In genomic region chr3:138774607-138774943, GRCm38 (mm10) we compare ENCODE assay signal across 28 mouse cellular contexts. TPM values are rescaled to one million over a fixed set of nuclear protein-coding genes. Genes with fewer than 3 reads are reported as not detected.
A peak's percentile ranks its signal among the peaks of the same experiment; 100 is the strongest.
DNase-seq lines count a peak whose midpoint lies in the region; ATAC-seq and TF ChIP-seq lines count a peak whose summit lies in the region.
"Had no signal": no experiment of that assay in that cellular context is flagged by ENCODE, and none has a peak within 500 bp of the region (broad histone marks: within the 10 kb centered on the region; RNA-seq: fewer than 3 reads in every experiment).

No protein-coding gene starts in this region.

- H3K9ac ChIP-seq in intestine, embryonic 14.5 days (ENCODE audit: low read length) = no peak overlapping the region
- H3K9ac ChIP-seq in intestine, postnatal 0 days (ENCODE audit: low read depth, low read length) = no peak overlapping the region
- no peak overlapping the region for H3K9ac ChIP-seq in embryonic facial prominence, embryonic 14.5 days (ENCODE audit: low read depth, low read length)
- no peak overlapping the region for H3K9ac ChIP-seq in intestine, embryonic 16.5 days (ENCODE audit: low read depth, low read length)
- no peak overlapping the region for H3K9ac ChIP-seq in stomach, embryonic 14.5 days (replicated peaks; ENCODE audit: low read depth, low read length)
- H3K9ac ChIP-seq: liver, embryonic 15.5 days; lung, embryonic 14.5 days; midbrain, embryonic 15.5 days had no signal

- peaks cover 22% of the 10 kb centered on the region for H3K4me1 ChIP-seq in intestine, embryonic 14.5 days (replicated peaks; ENCODE audit: control insufficient read depth, insufficient read depth, low read length)
- no peaks in the 10 kb centered on the region for H3K4me1 ChIP-seq in intestine, postnatal 0 days (replicated peaks; ENCODE audit: control insufficient read depth, insufficient read depth, low read length)
- peaks cover 19% of the 10 kb centered on the region for H3K4me1 ChIP-seq in embryonic facial prominence, embryonic 14.5 days (ENCODE audit: control insufficient read depth, insufficient read depth, low read length)
- H3K4me1 ChIP-seq in intestine, embryonic 16.5 days (ENCODE audit: control insufficient read depth, insufficient read depth, low read length) = peaks cover 8% of the 10 kb centered on the region; the same call in 1 of the 2 replicates
- peaks cover 22% of the 10 kb centered on the region for H3K4me1 ChIP-seq in stomach, embryonic 14.5 days (ENCODE audit: control insufficient read depth, insufficient read depth, low read length)

- 36% methylated on average over 4 of the region's 4 CpGs for WGBS in intestine, embryonic 14.5 days
- 64% methylated on average over 4 of the region's 4 CpGs for WGBS in intestine, postnatal 0 days
- WGBS in embryonic facial prominence, embryonic 14.5 days = 43% methylated on average over 4 of the region's 4 CpGs
- 49% methylated on average over 4 of the region's 4 CpGs for WGBS in intestine, embryonic 16.5 days
- 35% methylated on average over 4 of the region's 4 CpGs for WGBS in stomach, embryonic 14.5 days

- H3K4me3 ChIP-seq in intestine, embryonic 14.5 days (ENCODE audit: low read depth, low read length) = no peak overlapping the region
- H3K4me3 ChIP-seq in intestine, postnatal 0 days (ENCODE audit: low read depth, low read length) = no peak overlapping the region
- no peak overlapping the region for H3K4me3 ChIP-seq in embryonic facial prominence, embryonic 14.5 days (ENCODE audit: low read depth, low read length)
- H3K4me3 ChIP-seq in intestine, embryonic 16.5 days (ENCODE audit: low read length) = no peak overlapping the region
- no peak overlapping the region for H3K4me3 ChIP-seq in stomach, embryonic 14.5 days (ENCODE audit: low read depth, low read length)
- H3K4me3 ChIP-seq: erythroblast, embryonic 14.5 days; liver, embryonic 15.5 days; midbrain, embryonic 10.5 days; midbrain, embryonic 15.5 days had no signal

- no peak for DNase-seq in intestine, embryonic 14.5 days (ENCODE audit: low spot score)
- peak; percentile 81 for DNase-seq in embryonic facial prominence, embryonic 14.5 days (ENCODE audit: low spot score)
- DNase-seq in left cerebral cortex, postnatal 25 days (ENCODE audit: low spot score in 2 of 2) = no peak
- no peak for DNase-seq in T-cell, adult 2 months (ENCODE audit: low spot score)
- DNase-seq: adrenal gland, postnatal 36 days; cerebellum, adult 18-20 months; cerebellum, postnatal 14 days; gastrocnemius, postnatal 10 days; heart, postnatal 14 days; kidney, adult 8-10 months; kidney, postnatal 4 days; liver; lung, embryonic 14.5 days; lung, postnatal 14 days; retina, postnatal 1 day; right cerebral cortex, postnatal 25 days; thymus, postnatal 4 days had no signal

- H3K9me3 ChIP-seq in intestine, embryonic 14.5 days (ENCODE audit: control insufficient read depth, low read length) = no peaks in the 10 kb centered on the region
- H3K9me3 ChIP-seq in intestine, postnatal 0 days (ENCODE audit: control insufficient read depth) = no peaks in the 10 kb centered on the region
- H3K9me3 ChIP-seq in embryonic facial prominence, embryonic 14.5 days (ENCODE audit: control insufficient read depth, low read length) = no peaks in the 10 kb centered on the region
- H3K9me3 ChIP-seq in intestine, embryonic 16.5 days (ENCODE audit: control insufficient read depth, low read length) = no peaks in the 10 kb centered on the region
- no peaks in the 10 kb centered on the region for H3K9me3 ChIP-seq in stomach, embryonic 14.5 days (ENCODE audit: control insufficient read depth, low read depth, low read length)
- H3K9me3 ChIP-seq: liver, embryonic 15.5 days; midbrain, embryonic 10.5 days; midbrain, embryonic 15.5 days had no signal

- no peak for ATAC-seq in intestine, embryonic 14.5 days (replicated peaks; ENCODE audit: low FRiP score, low TSS enrichment, low read depth)
- ATAC-seq in intestine, postnatal 0 days = no peak
- peak; percentile 58 for ATAC-seq in embryonic facial prominence, embryonic 14.5 days (ENCODE audit: low read depth)
- ATAC-seq in intestine, embryonic 16.5 days = peak; percentile 31; the same call in 1 of the 2 replicates
- ATAC-seq in stomach, embryonic 14.5 days (ENCODE audit: insufficient number of reproducible peaks, insufficient read depth, low FRiP score, low read depth) = peak; percentile 40; the same call in 1 of the 2 replicates
- ATAC-seq in megakaryocyte-erythroid progenitor cell, adult 5-6 weeks (replicated peaks; ENCODE audit: low FRiP score, low TSS enrichment, poor library complexity, severe bottlenecking) = no peak
- ATAC-seq: forebrain, embryonic 16.5 days; hindbrain, embryonic 16.5 days; midbrain, embryonic 15.5 days had no signal

- intact Hi-C loops in left cerebral cortex, postnatal 25 days (cut with DNase I) = no loop called here

- no peak for TF ChIP-seq CTCF in intestine, postnatal 0 days (IDR thresholded peaks at IDR 0.05; ENCODE audit: low read depth)

- no peaks in the 10 kb centered on the region for H3K36me3 ChIP-seq in intestine, embryonic 14.5 days (ENCODE audit: control insufficient read depth, insufficient read depth, low read length)
- H3K36me3 ChIP-seq in intestine, postnatal 0 days (ENCODE audit: control insufficient read depth, insufficient read depth) = no peaks in the 10 kb centered on the region
- H3K36me3 ChIP-seq in embryonic facial prominence, embryonic 14.5 days (ENCODE audit: control insufficient read depth, insufficient read depth, low read length) = no peaks in the 10 kb centered on the region
- H3K36me3 ChIP-seq in intestine, embryonic 16.5 days (ENCODE audit: control insufficient read depth, insufficient read depth, low read length) = no peaks in the 10 kb centered on the region
- no peaks in the 10 kb centered on the region for H3K36me3 ChIP-seq in stomach, embryonic 14.5 days (ENCODE audit: control insufficient read depth, insufficient read depth, low read length)
- H3K36me3 ChIP-seq: liver, embryonic 15.5 days; midbrain, embryonic 10.5 days; midbrain, embryonic 15.5 days had no signal

- peak overlapping the region; percentile 13; the same call in 1 of the 2 replicates for H3K4me2 ChIP-seq in intestine, embryonic 14.5 days (ENCODE audit: low read length)
- no peak overlapping the region for H3K4me2 ChIP-seq in intestine, postnatal 0 days (replicated peaks; ENCODE audit: low read depth)
- H3K4me2 ChIP-seq in embryonic facial prominence, embryonic 14.5 days (ENCODE audit: low read depth, low read length) = no peak overlapping the region
- H3K4me2 ChIP-seq in intestine, embryonic 16.5 days (ENCODE audit: low read depth, low read length) = no peak overlapping the region
- no peak overlapping the region for H3K4me2 ChIP-seq in stomach, embryonic 14.5 days (replicated peaks; ENCODE audit: low read depth, low read length)
- H3K4me2 ChIP-seq: liver, embryonic 15.5 days; lung, embryonic 14.5 days; midbrain, embryonic 15.5 days had no signal

- H3K27ac ChIP-seq in intestine, embryonic 14.5 days (ENCODE audit: low read depth) = peak overlapping the region; percentile 36; the same call in 1 of the 2 replicates
- no peak overlapping the region for H3K27ac ChIP-seq in intestine, postnatal 0 days (ENCODE audit: low read depth, low read length)
- no peak overlapping the region; the same call in 1 of the 2 replicates for H3K27ac ChIP-seq in embryonic facial prominence, embryonic 14.5 days (replicated peaks; ENCODE audit: low read depth, low read length)
- H3K27ac ChIP-seq in intestine, embryonic 16.5 days (ENCODE audit: low read length) = peak overlapping the region; percentile 47
- H3K27ac ChIP-seq in stomach, embryonic 14.5 days (ENCODE audit: low read length) = peak overlapping the region; percentile 81; the same call in 1 of the 2 replicates
- H3K27ac ChIP-seq: kidney, postnatal 0 days; liver, embryonic 15.5 days; midbrain, embryonic 10.5 days; midbrain, embryonic 15.5 days had no signal

- no peaks in the 10 kb centered on the region for H3K27me3 ChIP-seq in intestine, embryonic 14.5 days (replicated peaks; ENCODE audit: control insufficient read depth, insufficient read depth, low read length)
- no peaks in the 10 kb centered on the region for H3K27me3 ChIP-seq in intestine, postnatal 0 days (replicated peaks; ENCODE audit: control insufficient read depth, insufficient read depth, low read length)
- no peaks in the 10 kb centered on the region for H3K27me3 ChIP-seq in embryonic facial prominence, embryonic 14.5 days (replicated peaks; ENCODE audit: control insufficient read depth, insufficient read depth, low read length)
- H3K27me3 ChIP-seq in intestine, embryonic 16.5 days (replicated peaks; ENCODE audit: control insufficient read depth, insufficient read depth, low read length) = no peaks in the 10 kb centered on the region
- H3K27me3 ChIP-seq in stomach, embryonic 14.5 days (ENCODE audit: control insufficient read depth, insufficient read depth, low read length) = no peaks in the 10 kb centered on the region
- H3K27me3 ChIP-seq: liver, embryonic 15.5 days; midbrain, embryonic 15.5 days had no signal

RNA-seq across cellular contexts. Expression of gene Tspan5, which starts 32.6 kb away (rescaled TPM):
- polyA plus RNA-seq in intestine, embryonic 14.5 days (2014; fragmentation: Nextera tagmentation; extraction: Ambion mirVana) = 20.9 and 24.2 TPM in 2 replicates
- 6.4 and 7.4 TPM in 2 replicates for polyA plus RNA-seq in intestine, postnatal 0 days (2015; fragmentation: Nextera tagmentation; extraction: Ambion mirVana)
- 38.7 and 40.6 TPM in 2 replicates for polyA plus RNA-seq in embryonic facial prominence, embryonic 14.5 days (2014; fragmentation: Nextera tagmentation; extraction: Ambion mirVana)
- 11.5 and 12.4 TPM in 2 replicates for polyA plus RNA-seq in intestine, embryonic 16.5 days (2015; fragmentation: Nextera tagmentation; extraction: Ambion mirVana)
- 34.3 and 44.7 TPM in 2 replicates for polyA plus RNA-seq in stomach, embryonic 14.5 days (2014; fragmentation: Nextera tagmentation; extraction: Ambion mirVana)
- total RNA-seq in left cerebral cortex, postnatal 25 days (2021) = 100 to 1,000 TPM; 260 to 264 TPM
- 1.8 and 3.5 TPM in 2 replicates for total RNA-seq in megakaryocyte-erythroid progenitor cell, adult 5-6 weeks (2014; fragmentation: Nextera tagmentation)
- 3.4 and 7.5 TPM in 2 replicates for total RNA-seq in megakaryocyte-erythroid progenitor cell, adult 5-6 weeks (2017)

Comparison
In these comparisons a context has a peak if more than half of its experiments do, and no peak if none do; other contexts are left out.
1. ATAC-seq: peak in embryonic facial prominence, embryonic 14.5 days (single experiment), intestine, embryonic 16.5 days (single experiment) and stomach, embryonic 14.5 days (single experiment); none in intestine, embryonic 14.5 days (single experiment), intestine, postnatal 0 days (single experiment) and megakaryocyte-erythroid progenitor cell, adult 5-6 weeks (single experiment).
2. H3K27ac ChIP-seq: peak in intestine, embryonic 14.5 days (single experiment), intestine, embryonic 16.5 days (single experiment) and stomach, embryonic 14.5 days (single experiment); none in intestine, postnatal 0 days (single experiment) and embryonic facial prominence, embryonic 14.5 days (single experiment).